Comparison of ENCODE assay signal across 9 mouse cellular contexts in the genomic region with DNA sequence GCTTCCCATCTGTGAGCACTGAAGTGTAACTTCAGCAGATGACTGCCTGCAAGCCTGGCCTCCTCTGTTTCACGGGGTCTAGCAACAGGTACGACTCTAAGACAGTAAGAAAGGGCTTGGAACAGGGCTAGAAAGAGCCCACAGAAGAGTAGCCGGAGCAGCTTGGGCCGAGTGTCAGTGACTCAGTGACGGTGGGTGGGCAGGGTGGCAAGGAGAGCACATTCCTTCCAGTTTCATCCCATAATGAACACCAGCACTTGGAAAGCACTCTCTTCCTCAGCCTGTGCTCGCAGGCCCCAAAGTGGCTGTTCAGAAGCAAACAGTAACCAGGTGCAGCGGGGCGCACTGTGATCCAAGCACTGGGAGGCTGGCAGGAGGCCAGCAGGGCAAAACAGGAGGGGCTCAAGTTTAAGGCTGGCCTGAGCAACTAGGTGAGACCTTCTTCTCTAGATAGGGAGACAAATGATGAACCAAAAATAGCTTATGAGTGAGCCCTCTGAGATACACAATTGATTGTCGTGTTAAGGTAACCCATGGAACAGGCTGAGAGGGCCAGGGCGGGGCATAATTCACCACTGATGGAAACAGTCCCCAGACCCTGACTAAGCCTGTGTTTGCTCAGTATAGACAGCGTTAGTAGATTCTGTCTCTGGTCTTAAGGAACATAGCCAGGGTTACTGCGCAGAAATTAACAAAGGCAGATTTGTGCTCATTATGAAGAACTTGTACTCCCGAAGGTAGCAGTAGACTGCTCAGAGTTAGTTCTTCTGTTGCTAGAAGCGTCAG. TPM values are rescaled to one million over a fixed set of nuclear protein-coding genes. Genes with fewer than 3 reads are reported as not detected.
A peak's percentile ranks its signal among the peaks of the same experiment; 100 is the strongest.
DNase-seq lines count a peak whose midpoint lies in the region; ATAC-seq and TF ChIP-seq lines count a peak whose summit lies in the region.
"Had no signal": no experiment of that assay in that cellular context is flagged by ENCODE, and none has a peak within 500 bp of the region (broad histone marks: within the 10 kb centered on the region; RNA-seq: fewer than 3 reads in every experiment).

No protein-coding gene starts in this region.

- ATAC-seq in embryonic facial prominence, embryonic 13.5 days (ENCODE audit: insufficient number of reproducible peaks, insufficient read depth, low FRiP score, low TSS enrichment, low read depth), result 0 out of 2 replicates have a peak, but pooled peaks have one; percentile 57
- no peak for ATAC-seq in hindbrain, postnatal 0 days
- ATAC-seq in neural tube, embryonic 15.5 days (ENCODE audit: low FRiP score), result no peak
- ATAC-seq in megakaryocyte progenitor cell, adult 5-6 weeks (replicated peaks; ENCODE audit: poor library complexity), result no peak

- H3K9ac ChIP-seq in embryonic facial prominence, embryonic 13.5 days, result peak overlapping the region; percentile 58
- 0 out of 2 replicates have a peak overlapping the region, but pooled peaks have one; percentile 28 for H3K9ac ChIP-seq in hindbrain, postnatal 0 days (replicated peaks; ENCODE audit: low read length)
- H3K9ac ChIP-seq in neural tube, embryonic 15.5 days (replicated peaks), result no peak overlapping the region
- H3K9ac ChIP-seq: liver, embryonic 14.5 days had no signal

- H3K4me2 ChIP-seq in embryonic facial prominence, embryonic 13.5 days, result peak overlapping the region; percentile 41
- H3K4me2 ChIP-seq in hindbrain, postnatal 0 days (ENCODE audit: low read depth, low read length), result no peak overlapping the region
- no peak overlapping the region for H3K4me2 ChIP-seq in neural tube, embryonic 15.5 days

- no peaks in the 10 kb centered on the region for H3K9me3 ChIP-seq in embryonic facial prominence, embryonic 13.5 days
- no peaks in the 10 kb centered on the region for H3K9me3 ChIP-seq in hindbrain, postnatal 0 days (ENCODE audit: low read length)
- H3K9me3 ChIP-seq in neural tube, embryonic 15.5 days (replicated peaks), result no peaks in the 10 kb centered on the region

- peaks cover 4% of the 10 kb centered on the region; the same call in 1 of the 2 replicates for H3K36me3 ChIP-seq in embryonic facial prominence, embryonic 13.5 days
- H3K36me3 ChIP-seq in hindbrain, postnatal 0 days (ENCODE audit: insufficient read depth, low read length), result no peaks in the 10 kb centered on the region
- H3K36me3 ChIP-seq in neural tube, embryonic 15.5 days, result peaks cover 6% of the 10 kb centered on the region; the same call in 1 of the 2 replicates

- H3K4me1 ChIP-seq in embryonic facial prominence, embryonic 13.5 days, result peaks cover 68% of the 10 kb centered on the region
- peaks cover 55% of the 10 kb centered on the region for H3K4me1 ChIP-seq in hindbrain, postnatal 0 days (ENCODE audit: insufficient read depth, low read length)
- peaks cover 67% of the 10 kb centered on the region for H3K4me1 ChIP-seq in neural tube, embryonic 15.5 days

- no peak overlapping the region for H3K4me3 ChIP-seq in layer of hippocampus, adult 2 months
- H3K4me3 ChIP-seq in embryonic facial prominence, embryonic 13.5 days, result no peak overlapping the region
- no peak overlapping the region for H3K4me3 ChIP-seq in hindbrain, postnatal 0 days (ENCODE audit: low read length)
- no peak overlapping the region for H3K4me3 ChIP-seq in neural tube, embryonic 15.5 days (replicated peaks)

- WGBS in embryonic facial prominence, embryonic 13.5 days, result 44% methylated on average over 14 of the region's 14 CpGs
- 43% methylated on average over 14 of the region's 14 CpGs for WGBS in hindbrain, postnatal 0 days
- WGBS in neural tube, embryonic 15.5 days, result 61% methylated on average over 14 of the region's 14 CpGs

- no peak for DNase-seq in layer of hippocampus, adult 2 months (ENCODE audit: low spot score in 2 of 2)
- no peak for DNase-seq in layer of hippocampus, adult 8-10 months (ENCODE audit: low spot score in 2 of 2)
- no peak for DNase-seq in hindbrain, postnatal 0 days (ENCODE audit: low spot score)
- no peak for DNase-seq in natural killer cell, adult 2 months (ENCODE audit: low spot score in 2 of 2)
- no peak for DNase-seq in heart, adult 9 months (ENCODE audit: low spot score in 2 of 2)

- TF ChIP-seq CTCF in layer of hippocampus, adult 2 months (conservative IDR thresholded peaks at IDR 0.05), result no peak
- TF ChIP-seq CTCF in hindbrain, postnatal 0 days (IDR thresholded peaks at IDR 0.05; ENCODE audit: low read depth), result no peak

- peak overlapping the region; percentile 88 for H3K27ac ChIP-seq in layer of hippocampus, adult 2 months
- peak overlapping the region; percentile 91 for H3K27ac ChIP-seq in embryonic facial prominence, embryonic 13.5 days
- peak overlapping the region; percentile 73 for H3K27ac ChIP-seq in hindbrain, postnatal 0 days
- H3K27ac ChIP-seq in neural tube, embryonic 15.5 days (replicated peaks), result peak overlapping the region; percentile 70
- H3K27ac ChIP-seq: liver, embryonic 14.5 days had no signal

- no peaks in the 10 kb centered on the region for H3K27me3 ChIP-seq in embryonic facial prominence, embryonic 13.5 days
- H3K27me3 ChIP-seq in hindbrain, postnatal 0 days (ENCODE audit: insufficient read depth, low read length), result no peaks in the 10 kb centered on the region
- H3K27me3 ChIP-seq in neural tube, embryonic 15.5 days (replicated peaks), result no peaks in the 10 kb centered on the region

RNA-seq across cellular contexts. Expression of a gene that starts 17.1 kb away (rescaled TPM):
- under 1 TPM; 0.20 to 0.26 TPM for total RNA-seq in layer of hippocampus, adult 2 months (2021)
- total RNA-seq in layer of hippocampus, adult 8-10 months (2022), result under 1 TPM; 0.13 to 0.53 (median 0.22) TPM
- 0.29 and 0.38 TPM in 2 replicates for polyA plus RNA-seq in embryonic facial prominence, embryonic 13.5 days (2015; fragmentation: Nextera tagmentation; extraction: Ambion mirVana)
- total RNA-seq in hindbrain, postnatal 0 days (2014; rRNA removed), result 0.47 and 1.1 TPM in 2 replicates
- 0.10 TPM in 2 replicates for polyA plus RNA-seq in hindbrain, postnatal 0 days (2015; fragmentation: Nextera tagmentation; extraction: Ambion mirVana)
- polyA plus RNA-seq in neural tube, embryonic 15.5 days (2015; fragmentation: Nextera tagmentation; extraction: Ambion mirVana), result 0.34 and 0.41 TPM in 2 replicates
- total RNA-seq in megakaryocyte progenitor cell, adult 5-6 weeks (2015), result not detected in 2 replicates
- total RNA-seq in megakaryocyte progenitor cell, adult 5-6 weeks (2017), result not detected in 2 replicates
